Mouse (Mus musculus) midbrain, embryonic 12.5 days (tissue): ENCODE results near the gene Npcd. TPM values are rescaled to one million over a fixed set of nuclear protein-coding genes. Genes with fewer than 3 reads are reported as not detected.
"Not testable (repeated sequence)": the region's sequence is repeated elsewhere in the genome, so short reads cannot be mapped to it uniquely, and the experiment has no call there.

Source experiments
- ATAC-seq: fragments of 200-750 bp; cut with Nextera tagmentation; 2 replicates; pipeline ENCODE4 v1.8.0; 2017; ENCODE audit warnings: low read depth, moderate TSS enrichment, moderate library complexity; ENCODE audit not compliant: low FRiP score
- H3K27ac ChIP-seq: fragments of 300-500 bp; sonication (generic); replicated peaks from 2 replicates; pipeline ENCODE4 v1.5.1; 2016; ENCODE audit warnings: mild to moderate bottlenecking
- H3K27me3 ChIP-seq: fragments of 300-500 bp; sonication (generic); 2 replicates; pipeline ENCODE4 v1.6.1; 2016; ENCODE audit warnings: mild to moderate bottlenecking
- H3K36me3 ChIP-seq: fragments of 300-500 bp; sonication (generic); 2 replicates; pipeline ENCODE4 v1.6.1; 2016
- H3K4me1 ChIP-seq: fragments of 300-500 bp; sonication (generic); 2 replicates; pipeline ENCODE4 v1.6.1; 2016
- H3K4me2 ChIP-seq: fragments of 300-500 bp; sonication (generic); replicated peaks from 2 replicates; pipeline ENCODE4 v1.6.1; 2016; ENCODE audit warnings: mild to moderate bottlenecking, moderate library complexity
- H3K4me3 ChIP-seq: fragments of 300-500 bp; sonication (generic); 2 replicates; pipeline ENCODE4 v1.5.1; 2016; ENCODE audit warnings: mild to moderate bottlenecking
- H3K9ac ChIP-seq: fragments of 300-500 bp; sonication (generic); replicated peaks from 2 replicates; pipeline ENCODE4 v1.6.1; 2016; ENCODE audit warnings: mild to moderate bottlenecking, moderate library complexity
- H3K9me3 ChIP-seq: fragments of 300-500 bp; sonication (generic); 2 replicates; pipeline ENCODE4 v1.6.1; 2016; ENCODE audit warnings: mild to moderate bottlenecking
- WGBS: fragments of 180-500 bp; shearing (Covaris S2); methylation state at CpG from one replicate; pipeline ENCODE4 v1.1.7; 2016; 5-methylcytosine and 5-hydroxymethylcytosine counted together
- polyA plus RNA-seq: library from polyadenylated mRNA; unstranded; fragments of >200 nt; fragmentation: Nextera tagmentation; extraction: Ambion mirVana; gene quantifications from 2 replicates; pipeline ENCODE4 v1.2.1, GENCODE M21; 2016

The Npcd gene
- polyA plus RNA-seq, 1 experiment from 2014 or later = 0.45 TPM

GRCm38 (mm10) chr15:79828366-79829035 lies 5.5 kb downstream of the Npcd start:
- peak overlapping the region; percentile 3 for H3K4me2 ChIP-seq
- H3K27me3 ChIP-seq = no peaks in the 10 kb centered on the region
- peak overlapping the region; percentile 39; the same call in 1 of the 2 replicates for H3K27ac ChIP-seq
- no peak for ATAC-seq
- 67% methylated on average over 46 of the region's 46 CpGs for WGBS
- H3K36me3 ChIP-seq = peaks cover 52% of the 10 kb centered on the region
- no peaks in the 10 kb centered on the region for H3K9me3 ChIP-seq
- H3K9ac ChIP-seq = no peak overlapping the region; the same call in 1 of the 2 replicates
- H3K4me3 ChIP-seq = 0 out of 2 replicates have a peak overlapping the region, but pooled peaks have one; percentile 6
- H3K4me1 ChIP-seq = peaks cover 80% of the 10 kb centered on the region

- H3K27ac ChIP-seq = no peak overlapping the region
- WGBS = 83% methylated on average over 11 of the region's 11 CpGs
- H3K4me2 ChIP-seq = 0 out of 2 replicates have a peak overlapping the region, but pooled peaks have one; percentile 3
- no peak overlapping the region for H3K4me3 ChIP-seq
- no peak overlapping the region for H3K9ac ChIP-seq
- peaks cover 59% of the 10 kb centered on the region for H3K36me3 ChIP-seq
- peaks cover 76% of the 10 kb centered on the region for H3K4me1 ChIP-seq
- H3K9me3 ChIP-seq = no peaks in the 10 kb centered on the region
- ATAC-seq = no peak
- H3K27me3 ChIP-seq = no peaks in the 10 kb centered on the region
These were observed 6.2 kb downstream of the Npcd start for GRCm38 (mm10) chr15:79827778-79828210.

GRCm38 (mm10) chr15:79827061-79827777 lies 6.8 kb downstream of the Npcd start:
- peaks cover 64% of the 10 kb centered on the region for H3K36me3 ChIP-seq
- H3K4me1 ChIP-seq = peaks cover 73% of the 10 kb centered on the region
- no peaks in the 10 kb centered on the region for H3K9me3 ChIP-seq
- no peaks in the 10 kb centered on the region for H3K27me3 ChIP-seq
- no peak overlapping the region for H3K27ac ChIP-seq
- 90% methylated on average over 14 of the region's 14 CpGs for WGBS
- ATAC-seq = no peak
- no peak overlapping the region for H3K9ac ChIP-seq
- no peak overlapping the region for H3K4me2 ChIP-seq
- H3K4me3 ChIP-seq = no peak overlapping the region

- no peak overlapping the region for H3K4me3 ChIP-seq
- H3K36me3 ChIP-seq = peaks cover 59% of the 10 kb centered on the region
- H3K4me1 ChIP-seq = peaks cover 65% of the 10 kb centered on the region
- 90% methylated on average over 9 of the region's 9 CpGs for WGBS
- H3K27ac ChIP-seq = no peak overlapping the region
- 0 out of 2 replicates have a peak overlapping the region, but pooled peaks have one; percentile 20 for H3K9ac ChIP-seq
- no peaks in the 10 kb centered on the region for H3K27me3 ChIP-seq
- no peaks in the 10 kb centered on the region for H3K9me3 ChIP-seq
- no peak overlapping the region for H3K4me2 ChIP-seq
- no peak for ATAC-seq
These were observed 7.7 kb downstream of the Npcd start for GRCm38 (mm10) chr15:79826221-79826935.

- ATAC-seq = no peak
- Histone ChIP-seq H3K9me3 (no peaks in the 10 kb centered on the region), H3K27me3 (no peaks in the 10 kb centered on the region), H3K4me1 (peaks cover 61% of the 10 kb centered on the region), H3K9ac (no peak overlapping the region), H3K27ac (no peak overlapping the region), H3K4me3 (no peak overlapping the region), H3K36me3 (peaks cover 56% of the 10 kb centered on the region), H3K4me2 (no peak overlapping the region)
- 66% methylated on average over 14 of the region's 14 CpGs for WGBS
These were observed 8.8 kb downstream of the Npcd start for GRCm38 (mm10) chr15:79825146-79825825.

GRCm38 (mm10) chr15:79823588-79824280 lies 10.3 kb downstream of the Npcd start:
- Histone ChIP-seq H3K27me3 (no peaks in the 10 kb centered on the region), H3K36me3 (peaks cover 52% of the 10 kb centered on the region)
- WGBS = 75% methylated on average over 19 of the region's 19 CpGs

GRCm38 (mm10) chr15:79822265-79823199 lies 11.5 kb downstream of the Npcd start:
- H3K4me1 ChIP-seq = peaks cover 33% of the 10 kb centered on the region
- WGBS = 76% methylated on average over 13 of the region's 13 CpGs
- 0 out of 2 replicates have a peak, but pooled peaks cover 5% of the 10 kb centered on the region for H3K9me3 ChIP-seq
- peaks cover 40% of the 10 kb centered on the region for H3K36me3 ChIP-seq
- H3K27ac ChIP-seq = no peak overlapping the region
- no peak overlapping the region for H3K9ac ChIP-seq
- H3K4me3 ChIP-seq = no peak overlapping the region
- no peak for ATAC-seq
- no peaks in the 10 kb centered on the region for H3K27me3 ChIP-seq
- H3K4me2 ChIP-seq = no peak overlapping the region

More at GRCm38 (mm10) chr15:79823588-79824280, 10.3 kb downstream of the Npcd start:
- peaks cover 45% of the 10 kb centered on the region for H3K4me1 ChIP-seq
- H3K4me2 ChIP-seq = no peak overlapping the region
- ATAC-seq = no peak
- no peak overlapping the region for H3K9ac ChIP-seq
- H3K9me3 ChIP-seq = no peaks in the 10 kb centered on the region
- H3K27ac ChIP-seq = 0 out of 2 replicates have a peak overlapping the region, but pooled peaks have one; percentile 6
- no peak overlapping the region for H3K4me3 ChIP-seq

GRCm38 (mm10) chr15:79818325-79818724 lies 15.7 kb downstream of the Npcd start:
- 88% methylated on average over 4 of the region's 4 CpGs for WGBS
- ATAC-seq = no peak
- H3K4me3 ChIP-seq = no peak overlapping the region

GRCm38 (mm10) chr15:79813666-79814258 lies 20.3 kb downstream of the Npcd start:
- Histone ChIP-seq H3K9ac (no peak overlapping the region), H3K4me3 (no peak overlapping the region), H3K27ac (no peak overlapping the region), H3K27me3 (peaks cover 43% of the 10 kb centered on the region), H3K9me3 (0 out of 2 replicates have a peak, but pooled peaks cover 5% of the 10 kb centered on the region), H3K4me1 (peaks cover 11% of the 10 kb centered on the region; the same call in 1 of the 2 replicates), H3K4me2 (no peak overlapping the region), H3K36me3 (no peaks in the 10 kb centered on the region)
- 43% methylated on average over 8 of the region's 8 CpGs for WGBS
- ATAC-seq = no peak

More at GRCm38 (mm10) chr15:79818325-79818724, 15.7 kb downstream of the Npcd start:
- H3K27me3 ChIP-seq = 0 out of 2 replicates have a peak, but pooled peaks cover 9% of the 10 kb centered on the region
- H3K27ac ChIP-seq = no peak overlapping the region
- H3K9ac ChIP-seq = no peak overlapping the region
- H3K4me2 ChIP-seq = no peak overlapping the region
- peaks cover 11% of the 10 kb centered on the region for H3K36me3 ChIP-seq
- H3K4me1 ChIP-seq = peaks cover 15% of the 10 kb centered on the region
- H3K9me3 ChIP-seq = 0 out of 2 replicates have a peak, but pooled peaks cover 5% of the 10 kb centered on the region

GRCm38 (mm10) chr15:79812840-79813239 lies 21.2 kb downstream of the Npcd start:
- not testable (repeated sequence) for ATAC-seq, H3K27ac ChIP-seq, H3K4me2 ChIP-seq, H3K9me3 ChIP-seq, H3K36me3 ChIP-seq, H3K9ac ChIP-seq, H3K4me3 ChIP-seq
- Histone ChIP-seq H3K27me3 (peaks cover 47% of the 10 kb centered on the region), H3K4me1 (peaks cover 11% of the 10 kb centered on the region; the same call in 1 of the 2 replicates)
- 62% methylated on average over 2 of the region's 2 CpGs for WGBS
